Mouse (Mus musculus) midbrain, embryonic 12.5 days (tissue): Measurements from ENCODE around the gene Tgfbr3l. TPM values are rescaled to one million over a fixed set of nuclear protein-coding genes. Genes with fewer than 3 reads are reported as not detected.

ENCODE experiments used
- ATAC-seq: fragments of 200-750 bp; cut with Nextera tagmentation; 2 replicates; pipeline ENCODE4 v1.8.0; 2017; ENCODE audit warnings: low read depth, moderate TSS enrichment, moderate library complexity; ENCODE audit not compliant: low FRiP score
- H3K27ac ChIP-seq: fragments of 300-500 bp; sonication (generic); replicated peaks from 2 replicates; pipeline ENCODE4 v1.5.1; 2016; ENCODE audit warnings: mild to moderate bottlenecking
- H3K27me3 ChIP-seq: fragments of 300-500 bp; sonication (generic); 2 replicates; pipeline ENCODE4 v1.6.1; 2016; ENCODE audit warnings: mild to moderate bottlenecking
- H3K36me3 ChIP-seq: fragments of 300-500 bp; sonication (generic); 2 replicates; pipeline ENCODE4 v1.6.1; 2016
- H3K4me1 ChIP-seq: fragments of 300-500 bp; sonication (generic); 2 replicates; pipeline ENCODE4 v1.6.1; 2016
- H3K4me2 ChIP-seq: fragments of 300-500 bp; sonication (generic); replicated peaks from 2 replicates; pipeline ENCODE4 v1.6.1; 2016; ENCODE audit warnings: mild to moderate bottlenecking, moderate library complexity
- H3K4me3 ChIP-seq: fragments of 300-500 bp; sonication (generic); 2 replicates; pipeline ENCODE4 v1.5.1; 2016; ENCODE audit warnings: mild to moderate bottlenecking
- H3K9ac ChIP-seq: fragments of 300-500 bp; sonication (generic); replicated peaks from 2 replicates; pipeline ENCODE4 v1.6.1; 2016; ENCODE audit warnings: mild to moderate bottlenecking, moderate library complexity
- H3K9me3 ChIP-seq: fragments of 300-500 bp; sonication (generic); 2 replicates; pipeline ENCODE4 v1.6.1; 2016; ENCODE audit warnings: mild to moderate bottlenecking
- WGBS: fragments of 180-500 bp; shearing (Covaris S2); methylation state at CpG from one replicate; pipeline ENCODE4 v1.1.7; 2016; 5-methylcytosine and 5-hydroxymethylcytosine counted together
- polyA plus RNA-seq: library from polyadenylated mRNA; unstranded; fragments of >200 nt; fragmentation: Nextera tagmentation; extraction: Ambion mirVana; gene quantifications from 2 replicates; pipeline ENCODE4 v1.2.1, GENCODE M21; 2016

Gene Tgfbr3l
- polyA plus RNA-seq, 1 experiment from 2014 or later, result 5.3 TPM

GRCm38 (mm10) chr8:4292738-4293137 is 44.7 kb downstream of the Tgfbr3l start:
- H3K36me3 ChIP-seq, result peaks cover 89% of the 10 kb centered on the region
- no peak for ATAC-seq
- H3K9me3 ChIP-seq, result no peaks in the 10 kb centered on the region
- H3K9ac ChIP-seq, result no peak overlapping the region
- H3K4me1 ChIP-seq, result no peaks in the 10 kb centered on the region
- no peak overlapping the region for H3K4me2 ChIP-seq
- no peaks in the 10 kb centered on the region for H3K27me3 ChIP-seq
- no peak overlapping the region for H3K4me3 ChIP-seq
- 92% methylated on average over 5 of the region's 5 CpGs for WGBS
- H3K27ac ChIP-seq, result no peak overlapping the region

DNA sequence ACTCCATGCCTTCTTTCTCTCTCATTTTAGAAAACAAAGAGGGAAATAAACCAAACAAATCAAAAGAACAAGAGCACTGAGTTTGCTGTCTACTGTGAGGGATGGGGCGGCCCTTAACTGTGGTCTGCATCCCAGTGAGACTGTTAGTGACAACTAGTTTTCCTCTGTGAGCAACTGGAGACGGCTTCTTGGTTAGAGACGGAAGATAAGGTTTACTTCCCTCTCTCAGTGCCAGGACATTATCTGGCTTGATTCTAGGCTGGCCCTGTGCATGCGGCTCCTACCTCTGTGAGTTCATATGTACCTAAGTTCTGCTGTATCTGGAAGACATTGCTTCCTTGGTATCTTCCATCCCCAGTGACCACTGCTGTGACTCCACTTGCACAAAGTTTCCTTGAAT is 49.8 kb downstream of the Tgfbr3l start:
- Histone ChIP-seq H3K4me3 (no peak overlapping the region), H3K9ac (no peak overlapping the region), H3K36me3 (peaks cover 87% of the 10 kb centered on the region), H3K9me3 (no peaks in the 10 kb centered on the region), H3K27ac (no peak overlapping the region), H3K27me3 (no peaks in the 10 kb centered on the region), H3K4me1 (no peaks in the 10 kb centered on the region), H3K4me2 (no peak overlapping the region)
- 93% methylated on average over 4 of the region's 4 CpGs for WGBS
- ATAC-seq, result no peak

Other genes with a start within 250 kb of the Tgfbr3l start
- not detected in 2 replicates for gene Cd209f, start 142.4 kb upstream of the Tgfbr3l start, polyA plus RNA-seq
- gene Cd209g, start 114.1 kb upstream of the Tgfbr3l start, polyA plus RNA-seq, result not detected in 2 replicates
- gene Evi5l, start 81.6 kb upstream of the Tgfbr3l start, polyA plus RNA-seq, result 60.4 and 64.5 TPM in 2 replicates
- gene Prr36, start 30.8 kb upstream of the Tgfbr3l start, polyA plus RNA-seq, result 37.1 and 47.6 TPM in 2 replicates
- gene Lrrc8e, start 21.4 kb upstream of the Tgfbr3l start, polyA plus RNA-seq, result 0.13 TPM in 2 replicates
- 45.1 and 48.4 TPM in 2 replicates for gene Map2k7, start 9.5 kb upstream of the Tgfbr3l start, polyA plus RNA-seq
- gene Gm49320, start 9.3 kb upstream of the Tgfbr3l start, polyA plus RNA-seq, result 1.5 and 1.6 TPM in 2 replicates
- gene Snapc2, start 4.9 kb downstream of the Tgfbr3l start, polyA plus RNA-seq, result 61.9 and 63.0 TPM in 2 replicates
- 170 TPM in 2 replicates for gene Ctxn1, start 11.1 kb downstream of the Tgfbr3l start, polyA plus RNA-seq
- 54.9 and 57.8 TPM in 2 replicates for gene Timm44, start 27.7 kb downstream of the Tgfbr3l start, polyA plus RNA-seq
- gene Ccl25, start 77.0 kb downstream of the Tgfbr3l start, polyA plus RNA-seq, result 23.0 and 24.8 TPM in 2 replicates
- 294 and 302 TPM in 2 replicates for gene Elavl1, start 77.2 kb downstream of the Tgfbr3l start, polyA plus RNA-seq
- gene Cers4, start 244.8 kb downstream of the Tgfbr3l start, polyA plus RNA-seq, result 20.2 and 21.2 TPM in 2 replicates